Comparison of ENCODE assay signal across 17 mouse cellular contexts in the genomic region with DNA sequence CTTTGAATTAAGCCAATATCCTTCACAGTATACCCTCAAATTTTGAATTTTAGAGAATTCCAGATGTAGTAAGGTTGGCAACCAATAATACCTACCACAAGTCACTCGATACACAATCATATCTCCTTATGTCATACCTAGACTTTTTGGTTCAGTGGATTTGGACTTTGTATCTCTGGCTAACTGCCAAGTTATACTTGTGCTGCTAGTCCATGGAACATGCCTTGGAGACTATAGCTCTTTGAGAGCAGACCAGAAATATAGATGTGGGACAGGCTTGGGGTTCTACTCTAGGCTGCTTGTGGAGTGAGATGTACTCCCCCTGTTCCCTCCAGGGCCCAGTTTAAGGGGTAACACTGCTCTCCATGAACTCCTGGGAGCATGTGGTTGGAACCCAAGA.
"Had no signal": no experiment of that assay in that cellular context is flagged by ENCODE, and none has a peak within 500 bp of the region (broad histone marks: within the 10 kb centered on the region; RNA-seq: fewer than 3 reads in every experiment).

No protein-coding gene starts in this region.

- H3K9ac ChIP-seq: liver, embryonic 15.5 days; lung, embryonic 14.5 days; midbrain, embryonic 12.5 days; neural tube, embryonic 13.5 days; neural tube, embryonic 15.5 days had no signal

- ATAC-seq: midbrain, embryonic 16.5 days had no signal

- H3K9me3 ChIP-seq: liver, embryonic 15.5 days; midbrain, embryonic 10.5 days; midbrain, embryonic 12.5 days; neural tube, embryonic 13.5 days; neural tube, embryonic 15.5 days had no signal

- DNase-seq: lung, adult 18-20 months; lung, embryonic 14.5 days; lung, postnatal 10 days; lung, postnatal 4 days; midbrain, embryonic 14.5 days; retina, postnatal 1 day; right cerebral cortex, adult 18-20 months; thymus, adult 18-20 months; thymus, postnatal 14 days; thymus, postnatal 36 days had no signal

- H3K4me1 ChIP-seq: liver, embryonic 15.5 days; midbrain, embryonic 10.5 days; midbrain, embryonic 12.5 days; neural tube, embryonic 13.5 days; neural tube, embryonic 15.5 days had no signal

- H3K36me3 ChIP-seq: liver, embryonic 15.5 days; midbrain, embryonic 10.5 days; midbrain, embryonic 12.5 days; neural tube, embryonic 13.5 days; neural tube, embryonic 15.5 days had no signal

- H3K27ac ChIP-seq: liver, embryonic 15.5 days; midbrain, embryonic 10.5 days; midbrain, embryonic 12.5 days; neural tube, embryonic 13.5 days; neural tube, embryonic 15.5 days had no signal

- H3K27me3 ChIP-seq: liver, embryonic 15.5 days; midbrain, embryonic 12.5 days; neural tube, embryonic 13.5 days; neural tube, embryonic 15.5 days had no signal

- H3K4me3 ChIP-seq: liver, embryonic 15.5 days; midbrain, embryonic 10.5 days; midbrain, embryonic 12.5 days; myocyte; neural tube, embryonic 13.5 days; neural tube, embryonic 15.5 days had no signal

- H3K4me2 ChIP-seq: liver, embryonic 15.5 days; lung, embryonic 14.5 days; midbrain, embryonic 12.5 days; neural tube, embryonic 13.5 days; neural tube, embryonic 15.5 days had no signal
